Mouse (Mus musculus): ENCODE data around the gene Riox1.

- TF ChIP-seq CTCF (IDR thresholded peaks at IDR 0.05; ENCODE audit: extremely low read depth, insufficient read depth, low read length) (no peak), POLR2A (IDR thresholded peaks at IDR 0.05; ENCODE audit: extremely low read depth, insufficient read depth, low read length) (no peak)
These were observed 8.5 kb upstream of the Riox1 start for GRCm38 (mm10) chr12:83941938-83942337.
